Comparison of ENCODE assay signal across 23 mouse cellular contexts in the genomic region with DNA sequence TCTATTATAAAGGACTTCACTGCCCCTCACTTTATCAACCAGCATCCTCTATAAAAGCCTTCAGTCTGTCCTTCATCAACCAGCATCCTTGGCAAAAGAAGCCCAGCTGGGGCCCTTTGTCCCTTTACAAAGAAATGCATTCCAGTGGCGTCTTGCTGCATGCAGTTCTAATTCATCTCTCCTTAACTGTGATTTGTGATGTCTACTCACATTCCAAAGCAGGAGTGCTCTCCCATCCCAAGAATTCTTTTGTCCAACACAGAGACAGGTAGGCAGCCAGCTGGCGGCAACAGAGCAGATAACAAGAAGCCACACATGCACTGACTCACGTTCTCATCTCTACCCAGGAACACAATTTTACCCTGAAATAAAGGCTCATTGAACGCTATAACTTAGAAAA.
DNase-seq lines count a peak whose midpoint lies in the region; ATAC-seq and TF ChIP-seq lines count a peak whose summit lies in the region.
"Had no signal": no experiment of that assay in that cellular context is flagged by ENCODE, and none has a peak within 500 bp of the region (broad histone marks: within the 10 kb centered on the region; RNA-seq: fewer than 3 reads in every experiment).

No protein-coding gene starts in this region.

- no peak for TF ChIP-seq POLR2A in ES-Bruce4 (IDR thresholded peaks at IDR 0.05; ENCODE audit: insufficient read depth, low read length)

- H3K27ac ChIP-seq in heart, embryonic 10.5 days = no peak overlapping the region
- no peak overlapping the region for H3K27ac ChIP-seq in heart, embryonic 12.5 days (ENCODE audit: poor library complexity, severe bottlenecking)
- no peak overlapping the region for H3K27ac ChIP-seq in ES-Bruce4 (ENCODE audit: insufficient read depth, low read length)
- H3K27ac ChIP-seq in intestine, postnatal 0 days (ENCODE audit: low read depth, low read length) = no peak overlapping the region
- H3K27ac ChIP-seq: forebrain, embryonic 12.5 days; forebrain, embryonic 15.5 days; hindbrain, embryonic 10.5 days; hindbrain, embryonic 13.5 days; intestine, embryonic 15.5 days had no signal

- H3K27me3 ChIP-seq in heart, embryonic 10.5 days (ENCODE audit: insufficient read depth, poor library complexity, severe bottlenecking) = no peaks in the 10 kb centered on the region
- H3K27me3 ChIP-seq in heart, embryonic 12.5 days (replicated peaks) = no peaks in the 10 kb centered on the region
- no peaks in the 10 kb centered on the region for H3K27me3 ChIP-seq in ES-Bruce4 (ENCODE audit: control insufficient read depth, insufficient read depth, low read length, poor library complexity, severe bottlenecking)
- H3K27me3 ChIP-seq in intestine, postnatal 0 days (replicated peaks; ENCODE audit: control insufficient read depth, insufficient read depth, low read length) = no peaks in the 10 kb centered on the region
- H3K27me3 ChIP-seq: forebrain, embryonic 12.5 days; forebrain, embryonic 15.5 days; intestine, embryonic 15.5 days had no signal

- peak; percentile 14 for DNase-seq in heart, embryonic 10.5 days (ENCODE audit: low spot score)
- DNase-seq in ES-CJ7 (ENCODE audit: low read depth, low spot score) (peak; percentile 67), R1 (ENCODE audit: low read depth, low spot score) (peak; percentile 97)
- no peak for DNase-seq in frontal cortex, postnatal 14 days (ENCODE audit: low spot score in 2 of 2)
- DNase-seq in heart, postnatal 4 days = no peak
- DNase-seq: adrenal gland, adult 2 months; adrenal gland, postnatal 25 days; cerebellum, adult 11-12 months; cerebellum, adult 8-10 months; cerebellum, postnatal 14 days; gastrocnemius, postnatal 10 days; gastrocnemius, postnatal 36 days; kidney, adult 18-20 months had no signal

- H3K4me1 ChIP-seq in heart, embryonic 10.5 days = peaks cover 8% of the 10 kb centered on the region; the same call in 1 of the 2 replicates
- 0 out of 2 replicates have a peak, but pooled peaks cover 6% of the 10 kb centered on the region for H3K4me1 ChIP-seq in heart, embryonic 12.5 days (replicated peaks)
- H3K4me1 ChIP-seq in ES-Bruce4 (ENCODE audit: control insufficient read depth, insufficient read depth, low read length) = peaks cover 2% of the 10 kb centered on the region
- no peaks in the 10 kb centered on the region for H3K4me1 ChIP-seq in intestine, postnatal 0 days (replicated peaks; ENCODE audit: control insufficient read depth, insufficient read depth, low read length)
- H3K4me1 ChIP-seq: forebrain, embryonic 15.5 days; hindbrain, embryonic 13.5 days; intestine, embryonic 15.5 days had no signal

- H3K4me3 ChIP-seq in heart, embryonic 10.5 days = no peak overlapping the region
- no peak overlapping the region for H3K4me3 ChIP-seq in heart, embryonic 12.5 days
- no peak overlapping the region for H3K4me3 ChIP-seq in ES-Bruce4 (ENCODE audit: low read depth, low read length)
- H3K4me3 ChIP-seq in intestine, postnatal 0 days (ENCODE audit: low read depth, low read length) = no peak overlapping the region
- H3K4me3 ChIP-seq: forebrain, embryonic 12.5 days; forebrain, embryonic 15.5 days; hindbrain, embryonic 10.5 days; hindbrain, embryonic 13.5 days; intestine, embryonic 15.5 days had no signal

- no peak for ATAC-seq in heart, embryonic 12.5 days (ENCODE audit: insufficient number of reproducible peaks, low FRiP score)
- no peak for ATAC-seq in intestine, postnatal 0 days
- ATAC-seq: CD4-positive, CD25-positive, alpha-beta regulatory T cell, adult 4 months; forebrain, embryonic 15.5 days; hindbrain, embryonic 16.5 days; intestine, embryonic 15.5 days had no signal

- TF ChIP-seq EP300 in ES-Bruce4 (IDR thresholded peaks at IDR 0.05; ENCODE audit: insufficient read depth, low read depth, low read length) = peak; percentile 42; the same call in 1 of the 2 replicates

- no peaks in the 10 kb centered on the region for H3K9me3 ChIP-seq in heart, embryonic 10.5 days
- H3K9me3 ChIP-seq in heart, embryonic 12.5 days (replicated peaks) = no peaks in the 10 kb centered on the region
- no peaks in the 10 kb centered on the region for H3K9me3 ChIP-seq in ES-Bruce4 (replicated peaks; ENCODE audit: control insufficient read depth, insufficient read depth, low read length, poor library complexity, severe bottlenecking)
- H3K9me3 ChIP-seq in intestine, postnatal 0 days (ENCODE audit: control insufficient read depth) = no peaks in the 10 kb centered on the region
- H3K9me3 ChIP-seq: forebrain, embryonic 12.5 days; forebrain, embryonic 15.5 days; hindbrain, embryonic 10.5 days; intestine, embryonic 15.5 days had no signal

- no peak for TF ChIP-seq CTCF in ES-Bruce4 (IDR thresholded peaks at IDR 0.05; ENCODE audit: low read depth, low read length)
- no peak for TF ChIP-seq CTCF in intestine, postnatal 0 days (IDR thresholded peaks at IDR 0.05; ENCODE audit: low read depth)

- H3K9ac ChIP-seq in heart, embryonic 12.5 days = no peak overlapping the region
- no peak overlapping the region for H3K9ac ChIP-seq in ES-Bruce4 (ENCODE audit: low read depth, poor library complexity, severe bottlenecking)
- no peak overlapping the region for H3K9ac ChIP-seq in intestine, postnatal 0 days (ENCODE audit: low read depth, low read length)
- H3K9ac ChIP-seq: forebrain, embryonic 12.5 days; forebrain, embryonic 15.5 days; hindbrain, embryonic 13.5 days; intestine, embryonic 15.5 days had no signal

- H3K36me3 ChIP-seq in heart, embryonic 10.5 days = no peaks in the 10 kb centered on the region
- no peaks in the 10 kb centered on the region for H3K36me3 ChIP-seq in heart, embryonic 12.5 days
- no peaks in the 10 kb centered on the region for H3K36me3 ChIP-seq in ES-Bruce4 (ENCODE audit: control insufficient read depth, insufficient read depth, low read length, poor library complexity, severe bottlenecking)
- H3K36me3 ChIP-seq in intestine, postnatal 0 days (ENCODE audit: control insufficient read depth, insufficient read depth) = no peaks in the 10 kb centered on the region
- H3K36me3 ChIP-seq: forebrain, embryonic 12.5 days; forebrain, embryonic 15.5 days; hindbrain, embryonic 10.5 days; hindbrain, embryonic 13.5 days; intestine, embryonic 15.5 days had no signal

- H3K4me2 ChIP-seq in heart, embryonic 12.5 days = no peak overlapping the region
- H3K4me2 ChIP-seq in intestine, postnatal 0 days (replicated peaks; ENCODE audit: low read depth) = no peak overlapping the region
- H3K4me2 ChIP-seq: forebrain, embryonic 12.5 days; forebrain, embryonic 15.5 days; hindbrain, embryonic 13.5 days; intestine, embryonic 15.5 days had no signal

- WGBS in heart, embryonic 10.5 days = 59% methylated on average over 4 of the region's 4 CpGs
- 64% methylated on average over 4 of the region's 4 CpGs for WGBS in heart, embryonic 12.5 days
- 77% methylated on average over 4 of the region's 4 CpGs for WGBS in intestine, postnatal 0 days

Comparison
In these comparisons a context has a peak if more than half of its experiments do, and no peak if none do; other contexts are left out.
1. DNase-seq: peak in heart, embryonic 10.5 days (single experiment), ES-CJ7 (single experiment) and R1 (single experiment); none in frontal cortex, postnatal 14 days (0 of 2) and heart, postnatal 4 days (single experiment).